Mouse (Mus musculus): ENCODE data around the gene Snap47.

DNA sequence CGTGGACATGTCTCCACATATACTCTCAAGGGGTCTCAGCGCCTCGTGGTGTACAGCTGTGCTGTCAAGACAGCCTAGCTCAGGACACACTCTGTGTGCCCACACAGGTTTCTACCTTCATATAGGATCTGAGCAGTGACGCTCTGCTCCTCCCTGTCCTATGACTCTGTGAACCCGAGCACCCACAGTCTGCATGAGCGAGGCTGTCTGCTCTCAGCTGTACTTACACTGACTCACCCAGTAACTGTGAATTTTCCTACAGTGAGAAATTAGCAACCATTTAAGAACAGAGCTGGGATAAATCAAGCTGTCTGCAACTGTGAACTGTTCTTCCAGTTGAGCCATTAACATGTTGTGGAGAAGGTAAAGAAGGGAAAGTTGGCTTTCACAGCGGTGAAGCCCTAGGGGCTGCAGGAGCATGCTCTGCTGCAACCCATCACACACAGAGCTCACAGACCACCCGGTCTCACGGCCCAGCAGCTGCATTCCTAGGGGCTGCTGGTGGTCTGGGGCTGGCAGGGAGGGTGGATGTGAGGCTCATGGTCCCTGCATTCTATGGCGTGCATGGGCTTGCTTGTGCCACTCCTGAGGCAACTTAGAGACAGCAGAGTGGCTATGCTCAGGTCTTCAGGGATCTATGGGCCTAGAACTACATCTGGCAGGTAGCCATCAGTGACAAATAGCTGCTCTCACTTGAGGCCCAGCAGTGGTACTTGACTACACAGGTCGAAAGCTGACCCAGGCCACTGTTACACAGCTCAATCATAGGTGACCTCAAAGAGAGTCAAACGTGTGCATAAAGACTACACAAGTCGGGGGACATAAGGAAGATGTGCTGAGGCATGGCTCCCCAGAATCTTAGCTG is 37.8 kb downstream of the Snap47 start:
- no peak for TF ChIP-seq MAFK (IDR thresholded peaks at IDR 0.05; ENCODE audit: insufficient replicate concordance, low read length)
- TF ChIP-seq EP300 (IDR thresholded peaks at IDR 0.05; ENCODE audit: low read length) = no peak
- no peak for TF ChIP-seq USF1 (IDR thresholded peaks at IDR 0.05; ENCODE audit: low read depth, low read length)
- no peak for TF ChIP-seq CHD2 (IDR thresholded peaks at IDR 0.05; ENCODE audit: low read length)
- TF ChIP-seq NRF1 (IDR thresholded peaks at IDR 0.05; ENCODE audit: low read depth, low read length) = no peak
- no peak for TF ChIP-seq POLR2A (IDR thresholded peaks at IDR 0.05; ENCODE audit: low read depth, low read length)
- TF ChIP-seq USF2 (conservative IDR thresholded peaks at IDR 0.05; ENCODE audit: low read depth, low read length) = no peak
- TF ChIP-seq ZMIZ1 (IDR thresholded peaks at IDR 0.05; ENCODE audit: low read depth, low read length) = no peak
- no peak for TF ChIP-seq CTCF (conservative IDR thresholded peaks at IDR 0.05 in 1 of 2, IDR thresholded peaks at IDR 0.05 in 1 of 2; ENCODE audit: low read depth in 2 of 2, low read length in 2 of 2)
- TF ChIP-seq SMC3 (IDR thresholded peaks at IDR 0.05; ENCODE audit: low read depth, low read length) = no peak
- TF ChIP-seq UBTF (IDR thresholded peaks at IDR 0.05; ENCODE audit: low read depth, low read length) = no peak
- TF ChIP-seq E2F4 (IDR thresholded peaks at IDR 0.05; ENCODE audit: insufficient replicate concordance, low read depth, low read length) = no peak
- TF ChIP-seq POLR2AphosphoS2 (IDR thresholded peaks at IDR 0.05; ENCODE audit: low read depth, low read length) = no peak

Data from CH12.LX (cell line).